Comparison of ENCODE assay signal across 14 mouse cellular contexts in the genomic region with DNA sequence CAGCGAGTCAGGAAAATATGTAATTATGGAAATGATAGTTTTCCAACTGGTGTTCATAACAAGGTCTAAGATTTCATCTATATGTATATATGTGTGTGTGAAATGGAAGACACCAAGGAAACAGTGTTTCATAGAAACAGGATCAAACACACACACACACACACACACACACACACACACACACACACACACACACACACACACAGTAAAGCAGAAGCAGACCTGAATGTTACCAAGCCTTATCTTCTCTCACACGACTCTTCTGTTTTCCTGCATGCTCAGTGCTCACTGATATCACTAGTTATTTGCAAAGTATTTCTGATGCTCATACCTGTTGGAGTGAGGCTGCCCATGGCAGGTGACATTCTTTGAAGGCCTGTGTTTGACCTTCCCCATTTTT.
"Had no signal": no experiment of that assay in that cellular context is flagged by ENCODE, and none has a peak within 500 bp of the region (broad histone marks: within the 10 kb centered on the region; RNA-seq: fewer than 3 reads in every experiment).

No protein-coding gene starts in this region.

- DNase-seq: kidney, adult 18-20 months; kidney, adult 9 months; kidney, postnatal 14 days; kidney, postnatal 4 days; liver, embryonic 13.5 days; lung, adult 2 months; right cerebral cortex, adult 18-20 months; right cerebral cortex, postnatal 14 days; right cerebral cortex, postnatal 4 days; thymus, adult 18-20 months; thymus, postnatal 4 days had no signal

- ATAC-seq: intestine, embryonic 16.5 days; midbrain, embryonic 13.5 days; midbrain, embryonic 16.5 days had no signal
